Mouse (Mus musculus): ENCODE measurements around the gene Cdc40. TPM values are rescaled to one million over a fixed set of nuclear protein-coding genes. Genes with fewer than 3 reads are reported as not detected.

The Cdc40 gene
- total RNA-seq, 2 experiments from 2014 or later, result 48.4 to 66.4 TPM

GRCm38 (mm10) chr10:40790406-40790805 lies 92.7 kb downstream of the Cdc40 start:
- no peak for DNase-seq (ENCODE audit: extremely low spot score in 1 of 2, low spot score in 1 of 2)

Other genes with a start within 250 kb of the Cdc40 start
- gene Mettl24, start 200.0 kb downstream of the Cdc40 start, total RNA-seq (2021), result 1 to 10 TPM; 1.7 to 2.3 TPM
- gene Wasf1, start 164 bp upstream of the Cdc40 start, total RNA-seq (2021), result 100 to 1,000 TPM; 394 to 449 TPM
- 1 to 10 TPM; 1.4 to 1.6 TPM for gene Gpr6, start 189.0 kb upstream of the Cdc40 start, total RNA-seq (2021)

Measured in layer of hippocampus, postnatal 25 days (tissue).